Mouse (Mus musculus) liver (tissue): Measurements from ENCODE around the gene Tead1.

Experiments
- DNase-seq: peaks from one replicate; pipeline ENCODE4 v3.0.0-alpha.2; 2020; ENCODE audit warnings: mixed read lengths

Tead1 gene

GRCm38 (mm10) chr7:112731584-112731983 lies 52.5 kb downstream of the Tead1 start:
- DNase-seq, result no peak

GRCm38 (mm10) chr7:112739174-112739573 lies 60.1 kb downstream of the Tead1 start:
- no peak for DNase-seq

GRCm38 (mm10) chr7:112741790-112742189 lies 62.7 kb downstream of the Tead1 start:
- DNase-seq, result no peak

- no peak for DNase-seq
Observed at GRCm38 (mm10) chr7:112743063-112743462, 63.9 kb downstream of the Tead1 start.

GRCm38 (mm10) chr7:112743621-112744395 lies 64.7 kb downstream of the Tead1 start:
- DNase-seq, result peak; percentile 54

GRCm38 (mm10) chr7:112747187-112747586 lies 68.1 kb downstream of the Tead1 start:
- no peak for DNase-seq

- DNase-seq, result no peak
Observed at GRCm38 (mm10) chr7:112747836-112748235, 68.7 kb downstream of the Tead1 start.

GRCm38 (mm10) chr7:112748327-112748726 lies 69.2 kb downstream of the Tead1 start:
- DNase-seq, result no peak

- DNase-seq, result no peak
Observed at GRCm38 (mm10) chr7:112750101-112750500, 71.0 kb downstream of the Tead1 start.

- DNase-seq, result no peak
Observed at GRCm38 (mm10) chr7:112752311-112752710, 73.2 kb downstream of the Tead1 start.

GRCm38 (mm10) chr7:112753314-112753713 lies 74.2 kb downstream of the Tead1 start:
- no peak for DNase-seq

- no peak for DNase-seq
Observed at GRCm38 (mm10) chr7:112759359-112759975, 80.3 kb downstream of the Tead1 start.

- no peak for DNase-seq
Observed at GRCm38 (mm10) chr7:112760293-112760692, 81.2 kb downstream of the Tead1 start.

- DNase-seq, result no peak
Observed at GRCm38 (mm10) chr7:112760782-112761181, 81.7 kb downstream of the Tead1 start.

- no peak for DNase-seq
Observed at GRCm38 (mm10) chr7:112762870-112763269, 83.8 kb downstream of the Tead1 start.

- no peak for DNase-seq
Observed at GRCm38 (mm10) chr7:112763513-112763912, 84.4 kb downstream of the Tead1 start.

- DNase-seq, result no peak
Observed at GRCm38 (mm10) chr7:112764921-112765320, 85.8 kb downstream of the Tead1 start.

- no peak for DNase-seq
Observed at GRCm38 (mm10) chr7:112769866-112770265, 90.7 kb downstream of the Tead1 start.

- no peak for DNase-seq
Observed at GRCm38 (mm10) chr7:112771461-112771860, 92.3 kb downstream of the Tead1 start.

- DNase-seq, result no peak
Observed at GRCm38 (mm10) chr7:112772777-112773176, 93.7 kb downstream of the Tead1 start.

GRCm38 (mm10) chr7:112773601-112774000 lies 94.5 kb downstream of the Tead1 start:
- no peak for DNase-seq

- no peak for DNase-seq
Observed at GRCm38 (mm10) chr7:112775816-112776215, 96.7 kb downstream of the Tead1 start.

- no peak for DNase-seq
Observed at GRCm38 (mm10) chr7:112776670-112777069, 97.6 kb downstream of the Tead1 start.

GRCm38 (mm10) chr7:112779636-112780035 lies 100.5 kb downstream of the Tead1 start:
- DNase-seq, result no peak
